Mouse (Mus musculus) testis, adult 2 months (tissue): ENCODE data around the gene Rack1. TPM values are rescaled to one million over a fixed set of nuclear protein-coding genes. Genes with fewer than 3 reads are reported as not detected.

ENCODE experiments used
- H3K27ac ChIP-seq: fragments of 200-500 bp; 2 replicates; pipeline ENCODE4 v1.5.1; 2012; ENCODE audit warnings: low read depth, low read length; ENCODE audit not compliant: control insufficient read depth, insufficient read depth
- H3K27me3 ChIP-seq: fragments of 200-500 bp; 2 replicates; pipeline ENCODE4 v1.6.1; 2012; ENCODE audit warnings: mild to moderate bottlenecking, low read length, moderate library complexity; ENCODE audit not compliant: control insufficient read depth, insufficient read depth
- H3K36me3 ChIP-seq: fragments of 200-500 bp; 2 replicates; pipeline ENCODE4 v1.6.1; 2012; ENCODE audit warnings: mild to moderate bottlenecking, low read length; ENCODE audit not compliant: control insufficient read depth, insufficient read depth
- H3K4me1 ChIP-seq: fragments of 200-500 bp; 2 replicates; pipeline ENCODE4 v1.6.1; 2012; ENCODE audit warnings: low read length; ENCODE audit not compliant: control insufficient read depth, insufficient read depth
- H3K4me3 ChIP-seq: fragments of 200-500 bp; 2 replicates; pipeline ENCODE4 v1.5.1; 2012; ENCODE audit warnings: low read depth, mild to moderate bottlenecking, low read length, moderate library complexity, mixed read lengths; ENCODE audit not compliant: control insufficient read depth
- CTCF ChIP-seq: fragments of 200-500 bp; IDR thresholded peaks from 2 replicates; pipeline ENCODE4 v1.5.1; 2012; ENCODE audit warnings: low read depth, mild to moderate bottlenecking, inconsistent platforms, low read length, moderate library complexity; ENCODE audit not compliant: control insufficient read depth, insufficient read depth, insufficient replicate concordance
- POLR2A ChIP-seq: fragments of 200-500 bp; IDR thresholded peaks from 2 replicates; pipeline ENCODE4 v1.6.1; 2012; ENCODE audit warnings: low read depth, mild to moderate bottlenecking, inconsistent platforms, low read length, moderate library complexity; ENCODE audit not compliant: control insufficient read depth
- polyA plus RNA-seq: library from polyadenylated mRNA; depleted of rRNA; stranded (reverse); fragments of >200 nt; gene quantifications from 2 replicates; pipeline ENCODE4 v1.2.3, GENCODE M21; 2012

Gene Rack1
- polyA plus RNA-seq, 1 experiment, result 208 TPM

- H3K27me3 ChIP-seq, result no peaks in the 10 kb centered on the region
- H3K36me3 ChIP-seq, result no peaks in the 10 kb centered on the region
- H3K4me1 ChIP-seq, result peaks cover 2% of the 10 kb centered on the region
- no peak for TF ChIP-seq POLR2A
- TF ChIP-seq CTCF, result no peak
- no peak overlapping the region for H3K4me3 ChIP-seq
- H3K27ac ChIP-seq, result no peak overlapping the region
These were observed 3.8 kb upstream of the Rack1 start for GRCm38 (mm10) chr11:48796290-48796689.

GRCm38 (mm10) chr11:48797287-48797686 lies 2.8 kb upstream of the Rack1 start:
- Histone ChIP-seq H3K4me3 (no peak overlapping the region), H3K36me3 (no peaks in the 10 kb centered on the region; the same call in 1 of the 2 replicates), H3K4me1 (peaks cover 2% of the 10 kb centered on the region; the same call in 1 of the 2 replicates), H3K27ac (no peak overlapping the region), H3K27me3 (no peaks in the 10 kb centered on the region)
- TF ChIP-seq POLR2A, result no peak
- no peak for TF ChIP-seq CTCF

- no peak for TF ChIP-seq POLR2A
- no peak for TF ChIP-seq CTCF
These were observed 1.8 kb upstream of the Rack1 start for GRCm38 (mm10) chr11:48798308-48798707.

GRCm38 (mm10) chr11:48798984-48799920 lies 880 bp upstream of the Rack1 start:
- Histone ChIP-seq H3K27ac (peak overlapping the region; percentile 99), H3K4me3 (peak overlapping the region; percentile 90), H3K27me3 (no peaks in the 10 kb centered on the region), H3K36me3 (peaks cover 1% of the 10 kb centered on the region), H3K4me1 (peaks cover 2% of the 10 kb centered on the region; the same call in 1 of the 2 replicates)
- no peak for TF ChIP-seq CTCF
- TF ChIP-seq POLR2A, result no peak

More at GRCm38 (mm10) chr11:48798308-48798707, 1.8 kb upstream of the Rack1 start:
- Histone ChIP-seq H3K27me3 (no peaks in the 10 kb centered on the region), H3K4me3 (no peak overlapping the region), H3K27ac (no peak overlapping the region), H3K4me1 (peaks cover 2% of the 10 kb centered on the region; the same call in 1 of the 2 replicates), H3K36me3 (no peaks in the 10 kb centered on the region; the same call in none of the 2 replicates)

- Histone ChIP-seq H3K36me3 (peaks cover 5% of the 10 kb centered on the region), H3K27me3 (no peaks in the 10 kb centered on the region), H3K4me3 (no peak overlapping the region), H3K4me1 (peaks cover 2% of the 10 kb centered on the region; the same call in 1 of the 2 replicates), H3K27ac (no peak overlapping the region)
- TF ChIP-seq POLR2A, result no peak
These were observed 2.0 kb downstream of the Rack1 start for GRCm38 (mm10) chr11:48801831-48802772.

- H3K36me3 ChIP-seq, result peaks cover 5% of the 10 kb centered on the region
These were observed 3.9 kb downstream of the Rack1 start for GRCm38 (mm10) chr11:48803988-48804387.

More at GRCm38 (mm10) chr11:48803988-48804387, 3.9 kb downstream of the Rack1 start:
- no peaks in the 10 kb centered on the region for H3K27me3 ChIP-seq
- H3K27ac ChIP-seq, result no peak overlapping the region
- TF ChIP-seq POLR2A (no peak), CTCF (no peak)
- H3K4me1 ChIP-seq, result peaks cover 2% of the 10 kb centered on the region
- no peak overlapping the region for H3K4me3 ChIP-seq
